Mouse (Mus musculus) right cerebral cortex, postnatal 10 days (tissue): ENCODE results near the gene Erbb4.

Experiments
- DNase-seq, 2 experiments: peaks; one replicate each; pipeline ENCODE4 v3.0.0; 2021; ENCODE audit warnings: low spot score in 2 of 2

The Erbb4 gene

GRCm38 (mm10) chr1:69027816-69028215, 80.0 kb downstream of the Erbb4 start:
- DNase-seq: no peak

GRCm38 (mm10) chr1:69024858-69025257, 83.0 kb downstream of the Erbb4 start:
- DNase-seq: no peak

- no peak for DNase-seq
These were observed 84.5 kb downstream of the Erbb4 start for GRCm38 (mm10) chr1:69023157-69023925.

- DNase-seq: no peak
These were observed 97.9 kb downstream of the Erbb4 start for GRCm38 (mm10) chr1:69009800-69010505.

- DNase-seq: no peak
These were observed 106.5 kb downstream of the Erbb4 start for GRCm38 (mm10) chr1:69001371-69001770.

- DNase-seq: no peak
These were observed 128.6 kb downstream of the Erbb4 start for GRCm38 (mm10) chr1:68979251-68979650.

- DNase-seq: no peak
These were observed 129.3 kb downstream of the Erbb4 start for GRCm38 (mm10) chr1:68978571-68978970.

GRCm38 (mm10) chr1:68973355-68974127, 134.3 kb downstream of the Erbb4 start:
- no peak for DNase-seq

- no peak for DNase-seq
These were observed 143.7 kb downstream of the Erbb4 start for GRCm38 (mm10) chr1:68964127-68964526.

GRCm38 (mm10) chr1:68961365-68962116, 146.3 kb downstream of the Erbb4 start:
- no peak for DNase-seq

GRCm38 (mm10) chr1:68956766-68957533, 150.9 kb downstream of the Erbb4 start:
- DNase-seq: no peak

GRCm38 (mm10) chr1:68955482-68955881, 152.4 kb downstream of the Erbb4 start:
- no peak for DNase-seq

GRCm38 (mm10) chr1:68943141-68943540, 164.7 kb downstream of the Erbb4 start:
- DNase-seq: no peak

- DNase-seq: no peak
These were observed 173.1 kb downstream of the Erbb4 start for GRCm38 (mm10) chr1:68934804-68935203.

- no peak for DNase-seq
These were observed 174.4 kb downstream of the Erbb4 start for GRCm38 (mm10) chr1:68933330-68934065.

- DNase-seq: no peak
These were observed 190.0 kb downstream of the Erbb4 start for GRCm38 (mm10) chr1:68917828-68918227.

GRCm38 (mm10) chr1:68892041-68892440, 215.8 kb downstream of the Erbb4 start:
- DNase-seq: no peak

GRCm38 (mm10) chr1:68886823-68887222, 221.0 kb downstream of the Erbb4 start:
- DNase-seq: no peak

- DNase-seq: no peak
These were observed 232.9 kb downstream of the Erbb4 start for GRCm38 (mm10) chr1:68874954-68875353.

GRCm38 (mm10) chr1:68873635-68874020, 234.2 kb downstream of the Erbb4 start:
- DNase-seq: no peak
